Mouse (Mus musculus): Measurements from ENCODE around the gene Zdhhc23. TPM values are rescaled to one million over a fixed set of nuclear protein-coding genes. Genes with fewer than 3 reads are reported as not detected.

Gene Zdhhc23
- polyA plus RNA-seq, 1 experiment from 2014 or later: 0.66 TPM

- H3K4me1 ChIP-seq: peaks cover 6% of the 10 kb centered on the region
- H3K27me3 ChIP-seq (replicated peaks): no peaks in the 10 kb centered on the region
- no peak overlapping the region for H3K9ac ChIP-seq
- 69% methylated on average over 7 of the region's 7 CpGs for WGBS (ENCODE audit: insufficient replicate concordance)
- no peak overlapping the region for H3K4me2 ChIP-seq
- no peaks in the 10 kb centered on the region for H3K9me3 ChIP-seq (replicated peaks)
- no peak overlapping the region for H3K4me3 ChIP-seq
- H3K36me3 ChIP-seq: no peaks in the 10 kb centered on the region
- no peak for ATAC-seq
- no peak overlapping the region for H3K27ac ChIP-seq
Observed at GRCm38 (mm10) chr16:43932319-43932718, 47.3 kb downstream of the Zdhhc23 start.

- Histone ChIP-seq H3K4me3 (no peak overlapping the region), H3K27ac (no peak overlapping the region), H3K9ac (no peak overlapping the region), H3K4me1 (peaks cover 1% of the 10 kb centered on the region), H3K27me3 (replicated peaks) (no peaks in the 10 kb centered on the region), H3K4me2 (no peak overlapping the region), H3K9me3 (replicated peaks) (no peaks in the 10 kb centered on the region), H3K36me3 (no peaks in the 10 kb centered on the region)
- no peak for ATAC-seq
- 64% methylated on average over 3 of the region's 3 CpGs for WGBS (ENCODE audit: insufficient replicate concordance)
Observed at GRCm38 (mm10) chr16:43931502-43931901, 48.1 kb downstream of the Zdhhc23 start.

- H3K4me3 ChIP-seq: no peak overlapping the region
- ATAC-seq: no peak
- no peaks in the 10 kb centered on the region for H3K27me3 ChIP-seq (replicated peaks)
- no peaks in the 10 kb centered on the region for H3K36me3 ChIP-seq
- no peaks in the 10 kb centered on the region for H3K4me1 ChIP-seq
- H3K27ac ChIP-seq: no peak overlapping the region
- no peak overlapping the region for H3K9ac ChIP-seq
- H3K4me2 ChIP-seq: no peak overlapping the region
- H3K9me3 ChIP-seq (replicated peaks): no peaks in the 10 kb centered on the region
Observed at GRCm38 (mm10) chr16:43930577-43930976, 49.0 kb downstream of the Zdhhc23 start.

GRCm38 (mm10) chr16:43926341-43926859 is 53.2 kb downstream of the Zdhhc23 start, which contains the start of gene Qtrt2:
Gene Qtrt2 (minus strand): TSS chr16:43926809.
- 64% methylated on average over 6 of the region's 6 CpGs for WGBS (ENCODE audit: insufficient replicate concordance)
- no peak within 1 kb of the TSS for H3K27ac ChIP-seq
- H3K4me3 ChIP-seq: no peak within 1 kb of the TSS
- no peaks in the 10 kb centered on the region for H3K27me3 ChIP-seq (replicated peaks)
- ATAC-seq: no peak
- H3K9me3 ChIP-seq (replicated peaks): no peaks in the 10 kb centered on the region
- H3K4me2 ChIP-seq: no peak within 1 kb of the TSS
- H3K9ac ChIP-seq: no peak within 1 kb of the TSS
- H3K4me1 ChIP-seq: no peaks in the 10 kb centered on the region
- H3K36me3 ChIP-seq: no peaks in the 10 kb centered on the region

- no peaks in the 10 kb centered on the region for H3K9me3 ChIP-seq (replicated peaks)
Observed at GRCm38 (mm10) chr16:43925846-43926245, 53.7 kb downstream of the Zdhhc23 start.

GRCm38 (mm10) chr16:43925001-43925558 is 54.5 kb downstream of the Zdhhc23 start:
- no peaks in the 10 kb centered on the region for H3K27me3 ChIP-seq (replicated peaks)
- no peaks in the 10 kb centered on the region for H3K9me3 ChIP-seq (replicated peaks)
- ATAC-seq: no peak
- no peak overlapping the region for H3K4me2 ChIP-seq
- WGBS (ENCODE audit: insufficient replicate concordance): 62% methylated on average over 6 of the region's 6 CpGs
- no peaks in the 10 kb centered on the region for H3K4me1 ChIP-seq
- no peak overlapping the region for H3K27ac ChIP-seq
- no peaks in the 10 kb centered on the region for H3K36me3 ChIP-seq
- H3K4me3 ChIP-seq: no peak overlapping the region
- no peak overlapping the region for H3K9ac ChIP-seq

More at GRCm38 (mm10) chr16:43925846-43926245, 53.7 kb downstream of the Zdhhc23 start:
- Histone ChIP-seq H3K27ac (no peak overlapping the region), H3K36me3 (no peaks in the 10 kb centered on the region), H3K4me3 (no peak overlapping the region), H3K4me2 (no peak overlapping the region), H3K4me1 (no peaks in the 10 kb centered on the region), H3K9ac (no peak overlapping the region), H3K27me3 (replicated peaks) (no peaks in the 10 kb centered on the region)
- ATAC-seq: no peak
- WGBS (ENCODE audit: insufficient replicate concordance): 61% methylated on average over 1 of the region's 1 CpGs

GRCm38 (mm10) chr16:43922630-43923029 is 57.0 kb downstream of the Zdhhc23 start:
- no peaks in the 10 kb centered on the region for H3K27me3 ChIP-seq (replicated peaks)
- no peaks in the 10 kb centered on the region for H3K36me3 ChIP-seq
- no peak overlapping the region for H3K9ac ChIP-seq
- no peak for ATAC-seq
- 49% methylated on average over 3 of the region's 3 CpGs for WGBS (ENCODE audit: insufficient replicate concordance)
- no peaks in the 10 kb centered on the region for H3K9me3 ChIP-seq (replicated peaks)
- H3K27ac ChIP-seq: no peak overlapping the region
- no peak overlapping the region for H3K4me3 ChIP-seq
- H3K4me2 ChIP-seq: no peak overlapping the region
- no peaks in the 10 kb centered on the region for H3K4me1 ChIP-seq

GRCm38 (mm10) chr16:43922024-43922423 is 57.6 kb downstream of the Zdhhc23 start:
- H3K4me2 ChIP-seq: no peak overlapping the region
- 82% methylated on average over 2 of the region's 2 CpGs for WGBS (ENCODE audit: insufficient replicate concordance)
- no peak overlapping the region for H3K4me3 ChIP-seq
- no peaks in the 10 kb centered on the region for H3K27me3 ChIP-seq (replicated peaks)
- no peaks in the 10 kb centered on the region for H3K4me1 ChIP-seq
- no peaks in the 10 kb centered on the region for H3K36me3 ChIP-seq
- H3K9me3 ChIP-seq (replicated peaks): no peaks in the 10 kb centered on the region
- no peak for ATAC-seq
- H3K27ac ChIP-seq: no peak overlapping the region
- no peak overlapping the region for H3K9ac ChIP-seq

- H3K36me3 ChIP-seq: no peaks in the 10 kb centered on the region; the same call in 1 of the 2 replicates
- ATAC-seq: 0 out of 2 replicates have a peak, but pooled peaks have one; percentile 44
Observed at GRCm38 (mm10) chr16:43918867-43919266, 60.7 kb downstream of the Zdhhc23 start.

More at GRCm38 (mm10) chr16:43918867-43919266, 60.7 kb downstream of the Zdhhc23 start:
- no peak overlapping the region for H3K27ac ChIP-seq
- H3K9me3 ChIP-seq (replicated peaks): no peaks in the 10 kb centered on the region
- 36% methylated on average over 3 of the region's 3 CpGs for WGBS (ENCODE audit: insufficient replicate concordance)
- no peak overlapping the region for H3K4me2 ChIP-seq
- H3K9ac ChIP-seq: no peak overlapping the region
- H3K4me3 ChIP-seq: no peak overlapping the region
- no peaks in the 10 kb centered on the region for H3K27me3 ChIP-seq (replicated peaks)
- H3K4me1 ChIP-seq: no peaks in the 10 kb centered on the region

Small RNA genes lying within 50 kb of the gene (microRNA-seq; reads per million reads assigned to microRNA genes)
- not detected for gene Mir3470b

Other genes starting within 250 kb of the Zdhhc23 start
- gene Drd3, start 225.8 kb downstream of the Zdhhc23 start, polyA plus RNA-seq (2016; fragmentation: Nextera tagmentation; extraction: Ambion mirVana): not detected in 2 replicates
- 5.3 and 5.5 TPM in 2 replicates for gene Ccdc191, start 90.0 kb downstream of the Zdhhc23 start, polyA plus RNA-seq (2016; fragmentation: Nextera tagmentation; extraction: Ambion mirVana)
- 11.9 and 13.4 TPM in 2 replicates for gene Qtrt2, start 53.0 kb downstream of the Zdhhc23 start, polyA plus RNA-seq (2016; fragmentation: Nextera tagmentation; extraction: Ambion mirVana)
- gene Gramd1c, start 83.6 kb upstream of the Zdhhc23 start, polyA plus RNA-seq (2016; fragmentation: Nextera tagmentation; extraction: Ambion mirVana): 3.4 and 3.7 TPM in 2 replicates
- 27.2 and 28.0 TPM in 2 replicates for gene Atp6v1a, start 159.9 kb upstream of the Zdhhc23 start, polyA plus RNA-seq (2016; fragmentation: Nextera tagmentation; extraction: Ambion mirVana)
- gene Naa50, start 160.0 kb upstream of the Zdhhc23 start, polyA plus RNA-seq (2016; fragmentation: Nextera tagmentation; extraction: Ambion mirVana): 129 and 132 TPM in 2 replicates
- 2.5 and 2.9 TPM in 2 replicates for gene Usf3, start 193.5 kb upstream of the Zdhhc23 start, polyA plus RNA-seq (2016; fragmentation: Nextera tagmentation; extraction: Ambion mirVana)

Measured in liver, embryonic 12.5 days (tissue).